Mouse (Mus musculus): ENCODE data around the gene Blm. TPM values are rescaled to one million over a fixed set of nuclear protein-coding genes. Genes with fewer than 3 reads are reported as not detected.

Blm gene
- polyA plus RNA-seq, 2 experiments from 2014 or later = 7.6 to 8.5 TPM

Other genes with a start within 250 kb of the Blm start
- gene Prc1, start 240.7 kb downstream of the Blm start, polyA plus RNA-seq (2017; shearing (Covaris generic)) = 10 to 100 TPM; 49.3 to 56.0 TPM
- gene Rccd1, start 210.7 kb downstream of the Blm start, polyA plus RNA-seq (2017; shearing (Covaris generic)) = 1 to 10 TPM; 4.4 to 4.6 TPM
- gene Unc45a, start 194.1 kb downstream of the Blm start, polyA plus RNA-seq (2017; shearing (Covaris generic)) = 10 to 100 TPM; 31.9 to 45.2 TPM
- gene Hddc3, start 192.0 kb downstream of the Blm start, polyA plus RNA-seq (2017; shearing (Covaris generic)) = 1 to 10 TPM; 8.6 to 9.0 TPM
- gene Man2a2, start 163.7 kb downstream of the Blm start, polyA plus RNA-seq (2017; shearing (Covaris generic)) = 10 to 100 TPM; 15.8 to 21.8 TPM
- gene Fes, start 147.2 kb downstream of the Blm start, polyA plus RNA-seq (2017; shearing (Covaris generic)) = 1 to 10 TPM; 2.0 to 4.5 TPM
- gene Furin, start 129.7 kb downstream of the Blm start, polyA plus RNA-seq (2017; shearing (Covaris generic)) = 10 to 100 TPM; 10.6 to 15.2 TPM
- 10 to 100 TPM; 16.6 to 17.1 TPM for gene Crtc3, start 153.8 kb upstream of the Blm start, polyA plus RNA-seq (2017; shearing (Covaris generic))